Mouse (Mus musculus) spleen, adult 2 months (tissue): ENCODE measurements around the gene Gpr153.

Experiments used
- CTCF ChIP-seq: fragments of 200-500 bp; IDR thresholded peaks from 2 replicates; pipeline ENCODE4 v1.5.1; 2011; ENCODE audit warnings: mild to moderate bottlenecking, inconsistent platforms; ENCODE audit not compliant: insufficient read depth, insufficient read length, insufficient replicate concordance; ENCODE audit errors: extremely low read depth
- POLR2A ChIP-seq: fragments of 200-500 bp; IDR thresholded peaks from 2 replicates; pipeline ENCODE4 v1.6.1; 2011; ENCODE audit warnings: low read depth, low read length, inconsistent platforms

GRCm38 (mm10) chr4:152250615-152251014 lies 23.4 kb upstream of the Gpr153 start:
- TF ChIP-seq POLR2A (no peak), CTCF (no peak)
